Mouse (Mus musculus): ENCODE results near the gene Dlgap1. TPM values are rescaled to one million over a fixed set of nuclear protein-coding genes. Genes with fewer than 3 reads are reported as not detected.
A peak's percentile ranks its signal among the peaks of the same experiment; 100 is the strongest.

Gene Dlgap1
- total RNA-seq, 2 experiments from 2014 or later, result 539 to 547 TPM

GRCm38 (mm10) chr17:70457103-70457502 lies 488.2 kb downstream of the Dlgap1 start:
- Histone ChIP-seq H3K4me3 (no peak overlapping the region), H3K27ac (peak overlapping the region; percentile 51; the same call in 1 of the 2 replicates)
- no peak for TF ChIP-seq CTCF (conservative IDR thresholded peaks at IDR 0.05)
- no peak for DNase-seq (ENCODE audit: low spot score in 2 of 2)

- Histone ChIP-seq H3K4me3 (no peak overlapping the region), H3K27ac (peak overlapping the region; percentile 62; the same call in 1 of the 2 replicates)
- no peak for TF ChIP-seq CTCF (conservative IDR thresholded peaks at IDR 0.05)
- no peak for DNase-seq (ENCODE audit: low spot score in 2 of 2)
These were observed 493.4 kb downstream of the Dlgap1 start for GRCm38 (mm10) chr17:70462231-70462630.

- TF ChIP-seq CTCF (conservative IDR thresholded peaks at IDR 0.05), result no peak
- Histone ChIP-seq H3K4me3 (no peak overlapping the region), H3K27ac (peak overlapping the region; percentile 62)
- DNase-seq (ENCODE audit: low spot score in 2 of 2), result no peak
These were observed 494.1 kb downstream of the Dlgap1 start for GRCm38 (mm10) chr17:70462771-70463491.

- TF ChIP-seq CTCF (conservative IDR thresholded peaks at IDR 0.05), result no peak
- no peak for DNase-seq (ENCODE audit: low spot score in 2 of 2)
- no peak overlapping the region for H3K4me3 ChIP-seq
- H3K27ac ChIP-seq, result 0 out of 2 replicates have a peak overlapping the region, but pooled peaks have one; percentile 23
These were observed 497.5 kb downstream of the Dlgap1 start for GRCm38 (mm10) chr17:70466413-70466812.

GRCm38 (mm10) chr17:70470970-70471371 lies 502.1 kb downstream of the Dlgap1 start:
- H3K27ac ChIP-seq, result peak overlapping the region; percentile 89
- H3K4me3 ChIP-seq, result no peak overlapping the region
- no peak for TF ChIP-seq CTCF (conservative IDR thresholded peaks at IDR 0.05)
- DNase-seq (ENCODE audit: low spot score in 2 of 2), result peak; percentile 73 to 78

- H3K4me3 ChIP-seq, result no peak overlapping the region
- DNase-seq (ENCODE audit: low spot score in 2 of 2), result no peak
- no peak for TF ChIP-seq CTCF (conservative IDR thresholded peaks at IDR 0.05)
- peak overlapping the region; percentile 89 for H3K27ac ChIP-seq
These were observed 503.3 kb downstream of the Dlgap1 start for GRCm38 (mm10) chr17:70472162-70472561.

GRCm38 (mm10) chr17:70473871-70474270 lies 505.0 kb downstream of the Dlgap1 start:
- no peak overlapping the region for H3K4me3 ChIP-seq
- TF ChIP-seq CTCF (conservative IDR thresholded peaks at IDR 0.05), result no peak
- peak overlapping the region; percentile 65 for H3K27ac ChIP-seq
- DNase-seq (ENCODE audit: low spot score in 2 of 2), result no peak

- H3K4me3 ChIP-seq, result no peak overlapping the region
- no peak for TF ChIP-seq CTCF (conservative IDR thresholded peaks at IDR 0.05)
- no peak for DNase-seq (ENCODE audit: low spot score in 2 of 2)
- peak overlapping the region; percentile 23; the same call in 1 of the 2 replicates for H3K27ac ChIP-seq
These were observed 514.8 kb downstream of the Dlgap1 start for GRCm38 (mm10) chr17:70483716-70484115.

GRCm38 (mm10) chr17:70485668-70486067 lies 516.8 kb downstream of the Dlgap1 start:
- DNase-seq (ENCODE audit: low spot score in 2 of 2), result no peak
- no peak for TF ChIP-seq CTCF (conservative IDR thresholded peaks at IDR 0.05)
- H3K4me3 ChIP-seq, result no peak overlapping the region
- H3K27ac ChIP-seq, result peak overlapping the region; percentile 89

GRCm38 (mm10) chr17:70486259-70486658 lies 517.4 kb downstream of the Dlgap1 start:
- DNase-seq (ENCODE audit: low spot score in 2 of 2), result no peak
- TF ChIP-seq CTCF (conservative IDR thresholded peaks at IDR 0.05), result no peak
- Histone ChIP-seq H3K27ac (peak overlapping the region; percentile 89), H3K4me3 (no peak overlapping the region)

- no peak for TF ChIP-seq CTCF (conservative IDR thresholded peaks at IDR 0.05)
- DNase-seq (ENCODE audit: low spot score in 2 of 2), result no peak
- Histone ChIP-seq H3K4me3 (no peak overlapping the region), H3K27ac (peak overlapping the region; percentile 89)
These were observed 518.0 kb downstream of the Dlgap1 start for GRCm38 (mm10) chr17:70486831-70487230.

- Histone ChIP-seq H3K27ac (peak overlapping the region; percentile 91), H3K4me3 (no peak overlapping the region)
- DNase-seq (ENCODE audit: low spot score in 2 of 2), result peak; percentile 84 to 87
- no peak for TF ChIP-seq CTCF (conservative IDR thresholded peaks at IDR 0.05)
These were observed 520.0 kb downstream of the Dlgap1 start for GRCm38 (mm10) chr17:70488784-70489265.

- DNase-seq (ENCODE audit: low spot score in 2 of 2), result no peak
- TF ChIP-seq CTCF (conservative IDR thresholded peaks at IDR 0.05), result no peak
These were observed 522.7 kb downstream of the Dlgap1 start for GRCm38 (mm10) chr17:70491575-70491974.

GRCm38 (mm10) chr17:70494338-70494737 lies 525.5 kb downstream of the Dlgap1 start:
- no peak for TF ChIP-seq CTCF (conservative IDR thresholded peaks at IDR 0.05)
- no peak for DNase-seq (ENCODE audit: low spot score in 2 of 2)
- no peak overlapping the region for H3K4me3 ChIP-seq
- peak overlapping the region; percentile 79 for H3K27ac ChIP-seq

More at GRCm38 (mm10) chr17:70491575-70491974, 522.7 kb downstream of the Dlgap1 start:
- Histone ChIP-seq H3K4me3 (no peak overlapping the region), H3K27ac (peak overlapping the region; percentile 91)
